Mouse (Mus musculus) heart, postnatal 0 days (tissue): Measurements from ENCODE around the gene Baz2a.
"Not testable (repeated sequence)": the region's sequence is repeated elsewhere in the genome, so short reads cannot be mapped to it uniquely, and the experiment has no call there.

Experiments
- CTCF ChIP-seq: IDR thresholded peaks from 2 replicates; pipeline ENCODE4 v1.5.1; 2016; ENCODE audit warnings: antibody characterized with exemption, control low read depth, low read depth
- EP300 ChIP-seq: IDR thresholded peaks from 2 replicates; pipeline ENCODE4 v1.6.1; 2016; ENCODE audit warnings: antibody characterized with exemption, low read depth

- not testable (repeated sequence) for TF ChIP-seq CTCF, EP300
Measured at GRCm38 (mm10) chr10:128052136-128052535, 39.2 kb upstream of the Baz2a start.
